Mouse (Mus musculus) thymus, postnatal 25 days (tissue): ENCODE measurements at regions not wholly inside any gene's neighbourhood (a gene's known extent, or its start where the extent isn't known, plus 50 kb on each side); places are given as distances from the start of the nearest gene placed in this dataset.
"Not testable (repeated sequence)": the region's sequence is repeated elsewhere in the genome, so short reads cannot be mapped to it uniquely, and the experiment has no call there.

Source experiments
- DNase-seq: peaks from one replicate; pipeline ENCODE4 v3.0.0; 2022

DNA sequence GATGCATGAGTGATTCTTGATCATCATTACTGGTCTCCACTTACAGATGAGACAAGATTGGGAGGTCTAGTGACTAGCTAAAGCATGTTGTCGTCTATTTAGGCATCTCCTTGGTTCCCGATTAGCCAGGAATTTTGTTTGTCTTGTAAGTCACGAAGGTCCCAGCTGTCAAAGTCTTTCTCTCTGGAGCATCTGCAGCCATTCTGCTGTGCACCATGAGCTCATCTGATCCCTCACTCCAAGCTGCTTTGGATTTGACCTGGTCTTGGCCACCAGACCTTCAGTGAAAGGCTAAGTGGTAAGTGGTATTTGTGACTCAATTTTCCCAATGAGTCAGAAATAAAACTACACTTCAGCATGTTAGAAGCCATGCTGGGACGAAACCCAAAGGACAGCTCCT, 53.3 kb upstream of the Creb5 start:
- DNase-seq = no peak

DNA sequence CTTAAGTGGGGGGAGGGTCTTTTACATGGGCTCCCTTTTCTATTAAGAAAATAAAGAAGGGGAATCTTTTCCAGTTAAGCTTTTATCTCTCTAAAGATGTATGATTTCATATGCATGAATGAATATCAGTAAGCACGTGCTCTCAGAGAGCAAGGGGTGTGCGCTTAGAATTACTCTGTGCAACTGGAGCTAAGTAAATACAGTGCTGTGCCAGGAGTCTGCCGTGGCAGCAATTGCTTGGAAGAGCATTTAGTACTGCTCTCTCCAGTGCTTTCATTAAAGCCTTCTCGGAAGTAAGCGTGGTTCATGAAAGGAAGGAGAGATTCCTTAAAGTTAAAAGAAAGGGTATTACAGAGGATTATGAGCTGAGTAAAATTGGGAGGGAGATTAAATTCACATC, 54.5 kb upstream of the Creb5 start:
- no peak for DNase-seq

DNA sequence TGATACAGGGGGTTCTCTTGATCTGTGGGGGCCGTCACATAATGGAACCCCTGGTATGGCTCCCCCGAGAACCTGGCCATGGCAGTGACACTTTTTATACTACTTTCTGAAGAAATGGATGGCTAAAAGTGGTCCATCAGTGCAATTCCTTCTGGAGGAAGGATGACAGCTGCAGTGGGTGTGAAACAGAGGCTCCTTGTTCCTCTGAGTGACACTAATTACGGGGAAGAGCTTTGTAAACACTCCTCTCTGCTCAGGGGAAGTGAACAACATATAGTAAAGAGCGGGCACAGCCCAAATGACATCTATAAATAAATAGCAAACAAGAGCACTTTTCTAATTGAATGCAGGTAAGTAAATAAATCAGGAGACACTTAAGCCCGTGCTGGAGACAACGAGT, 57.7 kb upstream of the Creb5 start:
- no peak for DNase-seq

DNA sequence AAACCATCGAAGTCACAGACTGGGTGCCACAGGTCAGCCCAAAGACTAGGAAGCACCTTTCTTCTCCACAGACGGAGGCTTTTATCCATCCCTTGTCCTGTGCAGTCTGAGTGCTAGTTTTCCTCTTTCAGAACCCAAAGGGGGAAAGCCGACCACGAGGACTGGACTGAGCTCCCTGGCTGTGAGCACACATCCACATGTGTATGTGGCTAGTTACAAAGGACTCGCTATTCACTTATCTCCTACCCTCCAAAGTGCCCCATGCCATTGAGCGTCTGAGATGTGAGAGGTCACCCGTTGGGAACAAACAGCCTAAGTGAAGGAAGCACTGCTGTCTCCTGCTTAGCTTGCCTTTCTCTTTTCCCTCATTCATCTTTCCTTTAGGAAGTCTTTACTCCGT, 65.0 kb upstream of the Creb5 start:
- no peak for DNase-seq

DNA sequence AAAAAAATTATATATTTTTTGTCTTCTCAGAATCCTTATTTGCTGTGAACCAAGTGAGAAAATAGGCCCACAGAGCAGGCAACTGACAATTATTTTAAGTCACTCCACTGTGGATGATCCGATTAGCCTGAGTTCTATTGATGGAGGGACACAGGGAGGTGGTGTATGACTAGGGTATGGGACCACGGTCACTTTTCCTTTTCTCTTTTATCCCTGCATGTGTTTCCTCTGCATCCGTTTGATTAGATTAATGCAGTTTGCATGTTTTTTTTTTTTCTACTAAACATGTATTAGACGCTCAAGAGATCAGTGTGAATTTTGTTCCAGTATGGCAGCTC, 65.4 kb upstream of the Creb5 start:
- DNase-seq = no peak

DNA sequence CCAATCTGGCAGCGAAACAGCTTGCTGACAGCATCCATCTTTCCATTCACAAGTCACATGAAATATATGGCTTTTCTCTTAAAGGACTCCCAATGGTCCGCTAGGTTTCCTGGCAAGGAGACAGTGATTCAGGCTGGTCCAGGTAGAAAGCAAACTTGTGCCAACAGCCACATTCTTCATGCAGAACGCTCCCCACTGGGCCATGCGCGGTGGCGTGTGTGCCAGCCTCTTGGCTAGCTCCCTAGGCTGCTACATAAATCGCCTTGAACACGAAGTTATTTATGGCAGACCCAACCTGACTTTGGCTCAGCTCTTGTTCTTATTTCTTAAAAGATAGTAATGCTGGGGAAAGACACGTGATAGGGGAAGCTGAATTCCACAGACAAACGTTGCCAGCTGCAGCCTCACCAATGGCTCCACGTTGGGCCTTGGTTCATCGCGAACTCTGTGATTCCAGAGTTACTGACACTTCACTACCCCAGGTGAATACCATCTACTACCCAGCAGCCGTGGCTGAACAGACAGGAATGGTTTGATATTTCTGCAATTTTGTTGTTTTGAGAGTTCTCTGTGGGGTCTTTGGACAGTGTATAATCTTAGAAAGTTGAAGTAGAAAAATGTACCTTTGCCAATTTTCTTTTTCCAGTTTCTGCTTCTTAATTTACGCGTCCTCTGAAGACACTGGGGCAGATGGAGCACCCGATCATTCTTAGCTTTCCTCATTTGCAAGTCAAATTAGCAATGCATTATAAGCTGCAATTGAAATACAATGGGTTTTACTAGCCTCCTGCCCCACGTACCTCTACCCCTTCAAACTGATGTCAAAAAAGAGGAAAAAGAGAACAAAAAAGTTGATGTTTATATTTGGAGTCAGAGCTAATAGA, 66.0 kb upstream of the Creb5 start:
- DNase-seq = no peak

DNA sequence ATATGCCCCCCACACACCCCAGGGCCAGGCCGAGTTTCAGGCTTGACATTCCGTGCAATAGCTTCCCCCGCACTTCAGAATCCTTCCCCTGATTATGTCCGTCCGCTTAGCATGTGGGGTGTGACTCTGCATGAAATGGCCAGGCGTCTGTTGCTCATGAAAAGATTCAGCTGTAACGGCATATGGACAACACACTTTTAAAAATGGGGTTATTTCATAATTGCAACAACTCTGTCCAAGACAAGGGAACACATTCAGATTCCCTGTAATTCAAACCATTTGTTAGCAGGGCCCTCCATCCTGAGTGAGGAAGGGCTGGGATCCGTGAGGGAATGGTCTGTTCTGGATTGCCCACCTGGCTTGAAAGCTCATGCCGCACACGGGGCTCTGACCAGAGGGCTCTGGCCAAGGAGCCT, 68.2 kb upstream of the Creb5 start:
- no peak for DNase-seq

DNA sequence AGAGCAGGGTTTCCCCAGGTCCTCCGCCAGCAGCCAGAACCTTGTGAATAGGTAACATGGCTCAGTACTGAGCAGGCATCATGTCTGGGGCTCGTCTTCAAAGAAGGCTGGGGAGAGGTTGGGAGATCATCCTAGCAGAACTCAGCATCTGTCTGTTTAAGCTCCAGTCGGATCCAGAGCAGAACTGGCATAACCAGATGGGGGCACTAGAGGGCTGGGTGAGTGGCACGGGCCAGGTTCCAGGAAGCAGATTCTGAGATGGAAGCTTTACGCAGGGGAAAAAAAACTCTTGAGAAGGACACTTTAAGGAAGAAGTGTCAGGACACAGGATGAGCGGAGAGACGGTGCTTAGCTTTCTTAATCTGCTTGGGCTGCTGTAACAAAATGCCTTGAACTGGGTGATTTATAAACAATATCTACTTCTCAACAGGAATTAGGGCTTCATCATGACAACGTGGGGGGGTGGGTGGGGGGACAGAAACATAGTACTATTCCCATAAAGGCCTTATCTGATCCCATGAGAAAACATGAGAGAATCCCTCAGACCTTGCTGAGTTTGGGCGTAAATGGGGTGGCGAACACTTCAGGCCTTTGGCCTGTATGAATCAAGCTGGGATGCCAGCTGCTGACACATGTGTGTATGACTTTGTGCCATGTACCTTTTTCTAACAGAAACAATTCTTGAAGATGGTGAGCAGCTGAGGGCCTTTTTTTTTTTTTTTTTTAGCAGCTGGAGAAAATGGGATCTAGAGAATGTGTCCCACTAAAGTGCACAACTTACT, 69.6 kb upstream of the Creb5 start:
- peak; percentile 6 for DNase-seq

DNA sequence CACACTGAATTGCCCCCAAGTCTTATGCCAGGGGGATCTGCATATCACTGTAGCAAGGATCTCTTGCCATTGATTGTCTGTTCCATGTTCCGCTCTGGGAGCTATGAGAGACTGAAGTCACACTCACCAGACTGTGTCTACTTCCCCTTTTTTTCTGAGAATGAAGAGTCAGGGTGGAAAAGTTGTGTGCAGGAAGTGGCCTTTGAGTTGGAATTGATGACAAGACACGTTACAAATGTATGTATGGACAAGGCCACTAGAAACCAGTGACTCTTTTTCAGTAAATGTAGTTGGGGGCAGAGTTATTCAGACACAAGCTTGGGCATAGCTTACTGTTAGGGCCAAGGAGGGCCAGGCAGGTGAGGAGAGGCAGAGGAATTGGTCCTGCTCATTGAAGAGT, 70.4 kb upstream of the Creb5 start:
- no peak for DNase-seq

DNA sequence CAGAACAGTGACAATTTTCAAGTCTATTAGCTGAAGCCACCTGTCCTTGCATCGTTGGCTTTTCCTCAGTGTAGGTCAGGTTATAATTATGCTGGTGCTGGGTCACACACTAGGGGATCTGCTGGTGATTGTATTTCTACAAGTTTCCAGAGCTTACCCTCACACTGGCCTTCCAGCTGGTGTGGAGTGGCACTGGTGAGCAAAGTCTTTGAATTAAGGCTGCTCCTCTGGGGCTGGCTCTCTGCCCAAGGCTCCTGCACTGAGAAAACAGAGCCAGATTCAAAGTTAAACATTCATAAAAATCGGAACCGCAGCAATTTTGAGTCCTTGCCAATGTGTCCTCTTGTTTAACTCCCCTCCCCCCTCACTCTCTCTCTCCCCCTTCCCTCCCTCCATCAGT, 75.7 kb upstream of the Creb5 start:
- DNase-seq = no peak

DNA sequence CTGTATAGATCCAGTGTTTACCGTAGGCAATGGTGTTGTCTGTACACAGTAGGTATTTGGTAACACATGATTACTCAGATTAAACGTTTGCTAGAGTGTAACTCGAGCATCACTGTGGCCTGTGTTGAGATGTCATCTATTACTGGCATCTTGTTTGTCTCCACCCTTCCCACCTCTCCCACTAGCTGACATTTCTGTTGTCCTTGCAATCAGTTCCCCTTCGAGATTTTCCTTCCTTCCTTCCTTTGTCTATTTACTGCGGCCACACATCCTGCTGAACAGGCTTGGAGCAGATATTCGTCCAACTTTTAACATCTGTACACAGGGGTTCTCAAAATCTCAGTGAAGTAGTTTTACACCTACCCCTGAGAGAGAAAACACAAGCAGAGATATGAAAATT, 77.7 kb upstream of the Creb5 start:
- no peak for DNase-seq

DNA sequence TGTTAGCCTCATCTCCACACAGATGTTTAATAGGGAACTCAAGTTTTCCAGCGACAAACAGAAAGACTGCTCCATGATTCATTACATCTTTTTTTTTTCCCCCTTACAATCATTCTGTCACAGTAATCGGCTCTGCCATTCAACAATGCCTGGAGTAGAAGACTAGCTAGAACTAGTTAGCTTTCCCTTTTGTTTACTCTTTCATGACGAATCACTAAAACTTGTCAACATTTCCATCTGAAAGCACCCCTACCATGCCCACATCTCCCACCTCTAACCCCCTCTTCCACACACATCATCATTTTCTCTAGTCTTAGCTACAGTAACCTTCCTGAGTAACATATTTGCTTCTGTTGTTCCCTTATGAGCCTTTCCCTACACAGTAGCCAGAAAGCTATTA, 78.6 kb upstream of the Creb5 start:
- DNase-seq = no peak

DNA sequence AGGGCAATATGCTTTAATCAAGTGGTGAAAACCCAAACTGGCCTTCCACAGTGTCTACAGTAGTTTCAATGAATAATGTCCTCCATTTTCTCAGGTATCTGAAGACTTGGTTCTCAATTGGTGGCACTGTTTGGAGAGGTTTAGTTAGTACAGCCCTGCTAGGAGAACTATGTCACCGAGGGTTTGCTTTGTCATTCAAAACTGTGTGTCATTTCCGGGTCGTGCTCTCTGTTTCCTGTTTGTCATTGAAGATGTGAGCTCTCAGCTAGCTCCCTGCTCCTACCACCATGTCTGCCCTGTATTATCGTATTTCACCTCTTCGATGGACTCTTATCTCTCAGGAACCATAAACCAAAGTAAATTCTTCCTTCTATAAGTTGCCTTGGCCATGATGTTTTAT, 79.3 kb upstream of the Creb5 start:
- no peak for DNase-seq

DNA sequence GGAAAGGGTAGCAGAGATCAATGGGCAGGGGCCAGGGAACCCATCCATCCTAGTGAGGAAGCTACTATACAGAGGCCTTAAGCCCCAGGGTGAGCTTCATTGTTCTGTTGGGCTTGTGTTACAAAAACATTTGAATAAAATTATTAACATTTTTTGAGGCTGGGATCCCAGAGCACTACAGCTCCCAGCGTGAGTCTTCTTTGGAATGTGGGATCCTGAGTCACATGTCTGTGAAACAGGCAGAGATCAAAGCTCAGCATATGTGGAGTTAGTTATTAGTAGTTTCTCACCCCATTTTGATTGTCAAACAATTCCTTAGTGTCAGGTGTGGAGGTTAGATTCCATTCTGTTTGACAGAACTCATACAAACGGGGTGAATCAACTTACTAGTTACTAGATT, 79.7 kb upstream of the Creb5 start:
- DNase-seq = no peak

DNA sequence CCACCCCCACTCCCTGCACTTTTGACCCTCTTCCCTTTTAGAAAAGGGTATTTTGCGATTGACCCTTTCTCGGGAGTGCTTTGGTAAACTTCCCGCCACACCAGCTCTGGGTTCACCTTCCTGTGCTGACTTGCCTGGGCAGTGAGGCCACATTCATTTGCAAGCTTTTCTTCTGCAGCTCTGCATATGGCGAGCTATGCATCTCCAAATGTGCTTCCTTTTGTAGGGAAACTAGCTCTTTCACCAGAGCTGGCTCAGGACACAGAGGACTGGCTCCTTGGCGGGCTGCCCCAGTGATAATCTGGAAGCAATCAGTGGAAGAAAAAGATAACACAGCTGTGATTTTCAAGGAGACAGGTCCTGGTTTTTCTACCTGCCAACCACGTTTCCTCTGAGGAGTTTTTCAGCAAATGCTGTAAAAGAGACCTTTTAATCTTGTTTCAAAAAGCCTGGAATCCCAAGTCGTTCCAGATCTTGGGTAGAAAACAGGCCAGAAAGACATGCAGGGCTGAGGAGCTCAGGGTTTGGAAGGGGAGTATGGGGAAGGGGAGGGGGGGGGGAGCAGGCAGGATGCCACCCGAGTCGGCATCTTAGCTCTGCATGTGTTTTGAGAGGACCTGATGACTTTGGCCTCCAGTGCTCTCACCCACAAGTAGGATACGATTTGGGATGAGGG, 85.7 kb upstream of the Creb5 start:
- no peak for DNase-seq

DNA sequence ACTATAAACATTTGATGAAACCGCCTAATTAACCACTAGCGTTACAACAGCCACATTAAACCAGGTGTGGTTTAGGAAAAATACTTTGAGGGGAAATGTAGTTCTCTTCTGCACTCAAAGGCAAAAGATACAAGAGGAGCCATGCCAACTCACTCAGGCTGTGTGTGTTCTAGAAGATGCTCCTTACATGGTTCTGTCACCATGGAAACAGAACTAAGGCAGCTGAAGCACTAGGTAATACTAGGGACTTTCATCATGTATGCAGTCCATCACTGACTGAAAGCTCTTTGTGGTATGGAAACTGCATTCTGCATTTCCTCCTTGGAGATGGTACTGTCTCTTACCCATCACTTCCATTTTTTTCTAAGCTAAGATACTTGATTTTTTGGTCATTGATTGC, 87.6 kb upstream of the Creb5 start:
- no peak for DNase-seq

DNA sequence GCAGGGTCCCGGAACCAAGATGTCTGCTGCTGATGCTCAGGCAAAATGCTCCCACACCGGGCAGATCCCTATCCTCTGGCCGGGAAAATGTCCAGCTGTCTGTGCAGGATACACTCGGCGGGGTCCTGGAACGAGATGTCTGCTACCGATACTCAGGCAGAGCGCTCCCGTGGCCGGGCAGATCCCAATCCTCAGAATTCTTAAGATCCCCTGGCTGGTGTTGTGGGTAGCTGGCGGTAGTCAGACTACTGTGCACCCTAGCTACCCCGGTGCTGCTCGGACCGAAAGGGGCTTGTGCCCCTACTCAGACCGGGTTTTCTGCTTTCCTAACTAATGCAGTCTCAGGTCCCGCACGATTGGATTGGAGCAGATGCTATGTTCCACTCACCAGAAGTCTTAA, 104.9 kb upstream of the Creb5 start:
- not testable (repeated sequence) for DNase-seq

DNA sequence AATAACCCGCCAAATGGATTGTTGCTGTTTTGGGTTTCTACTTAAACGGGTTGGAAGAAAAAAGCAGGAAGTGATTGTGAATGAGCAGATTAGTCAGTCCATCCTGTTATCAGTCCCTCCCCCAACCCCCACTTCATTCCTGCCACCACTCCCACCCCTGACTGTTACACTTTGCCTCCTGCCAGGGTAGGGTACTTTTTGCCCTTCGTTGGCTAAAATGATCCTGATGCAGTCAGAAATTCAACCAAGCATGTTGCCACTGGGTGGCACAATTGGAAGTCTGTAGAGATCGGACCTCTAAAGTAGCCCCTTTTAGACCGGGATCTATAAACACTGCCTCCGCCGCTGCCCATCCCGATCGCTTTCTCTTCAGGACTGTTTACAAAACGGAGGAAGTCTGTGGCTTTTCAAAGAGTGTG, 96.0 kb upstream of the Jazf1 start:
- DNase-seq = no peak

DNA sequence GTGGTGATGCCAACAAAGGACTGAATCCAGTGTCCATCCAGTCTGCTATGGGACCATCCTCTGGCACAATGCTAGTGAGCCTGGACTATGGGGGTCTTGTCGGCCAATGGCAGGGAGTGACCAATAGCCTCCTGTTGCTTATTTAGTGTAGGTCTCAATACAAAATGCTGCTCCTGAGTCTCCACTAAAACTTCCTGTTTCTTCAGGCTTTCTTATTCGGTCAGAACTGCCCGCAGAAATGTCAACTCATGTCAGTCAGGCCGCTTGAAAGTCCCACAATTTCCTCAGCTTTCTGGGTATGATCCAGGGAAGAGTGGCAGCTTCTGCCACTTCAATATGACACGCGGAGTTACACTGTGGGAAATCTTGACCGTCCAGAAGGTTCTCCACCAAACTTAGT, 94.7 kb upstream of the Jazf1 start:
- no peak for DNase-seq

DNA sequence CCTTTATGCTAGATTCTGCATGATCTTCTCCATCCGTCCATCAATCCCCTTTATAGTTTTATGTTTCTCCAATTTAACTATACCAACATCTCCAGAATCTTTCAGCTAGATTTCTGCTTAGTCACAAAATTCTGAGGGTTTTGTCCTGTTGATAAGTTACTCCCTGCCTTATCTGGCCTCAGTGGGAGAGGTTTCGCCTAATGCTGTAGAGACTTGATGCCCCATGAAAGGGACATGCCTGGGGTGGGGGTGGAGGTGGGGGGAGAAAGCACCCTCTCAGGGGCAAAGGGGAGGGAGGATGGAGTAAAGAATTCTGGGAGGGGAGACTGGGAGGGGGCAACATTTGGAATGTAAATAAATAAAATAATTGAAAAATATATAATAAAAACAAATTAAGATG, 93.2 kb upstream of the Jazf1 start:
- no peak for DNase-seq

DNA sequence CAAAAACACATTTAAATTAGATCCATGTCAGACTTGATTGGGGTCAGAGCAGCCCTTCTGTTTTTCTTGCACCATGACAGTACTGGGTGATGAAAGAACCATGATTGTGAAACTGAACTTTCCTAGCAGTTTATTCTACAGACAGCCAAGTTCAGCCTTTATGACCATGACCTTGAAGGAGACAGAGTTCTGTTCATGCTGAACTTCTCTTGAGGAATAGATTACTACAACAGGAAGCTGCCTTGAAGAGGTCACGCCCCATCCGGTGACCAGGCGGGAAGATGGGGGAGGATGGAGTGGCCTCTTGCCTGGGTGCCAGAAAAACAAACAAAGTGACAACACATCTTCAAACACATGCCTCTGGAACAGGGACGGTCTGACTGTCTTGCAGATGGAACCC, 86.2 kb upstream of the Jazf1 start:
- DNase-seq = no peak

DNA sequence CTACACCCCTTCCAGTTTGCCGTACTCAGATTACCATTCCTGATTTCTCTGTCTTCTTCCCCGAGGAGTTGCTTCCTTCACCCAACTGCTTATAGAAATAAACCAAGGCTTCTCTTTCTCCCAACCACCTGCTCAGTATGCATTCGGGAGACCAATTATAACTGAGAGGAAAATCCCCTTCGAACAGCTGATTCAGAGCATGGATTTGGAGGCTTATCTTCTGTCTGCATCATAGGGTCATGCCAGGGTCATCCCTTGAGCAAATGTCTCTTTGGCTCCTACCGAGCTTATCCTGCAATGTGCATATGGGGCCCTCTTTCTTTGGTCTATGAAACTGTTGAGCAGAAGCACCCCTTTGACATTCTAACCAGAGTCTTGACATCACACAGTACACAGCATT, 79.0 kb upstream of the Jazf1 start:
- DNase-seq = no peak

DNA sequence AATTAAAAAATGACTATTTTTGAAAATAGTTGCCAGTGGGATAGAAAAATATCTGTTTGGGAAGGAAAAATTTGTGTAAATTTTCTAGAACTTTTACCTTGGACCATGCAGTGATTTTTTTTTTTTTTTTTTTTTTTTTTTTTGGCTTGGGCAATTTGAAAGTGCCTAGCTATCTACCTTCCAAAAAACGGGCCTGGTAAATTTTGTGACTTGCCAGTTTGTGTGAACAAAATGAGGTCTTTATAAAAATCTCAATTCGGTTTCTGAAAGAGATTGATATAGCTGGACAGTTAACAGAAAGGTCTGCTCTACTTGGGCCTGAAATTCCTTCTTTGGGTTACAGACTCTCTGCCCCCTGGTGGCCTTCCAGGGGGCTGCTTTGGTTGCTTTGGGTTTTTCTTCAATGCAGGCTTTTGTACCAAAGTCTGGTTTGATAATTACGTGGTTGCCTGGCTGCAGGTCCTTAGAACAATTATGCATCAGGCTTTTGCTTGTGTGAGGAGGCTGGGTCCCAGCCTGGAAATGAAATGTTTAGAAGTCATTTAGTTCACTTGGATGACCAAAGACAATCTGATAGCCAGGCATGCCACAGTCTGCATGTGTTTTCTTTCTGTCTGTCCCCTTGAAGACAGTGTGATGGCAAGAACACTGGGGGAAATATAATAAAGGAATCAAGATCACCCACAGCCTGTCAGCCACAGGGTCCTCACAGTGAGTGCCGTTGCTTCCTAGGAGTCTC, 75.6 kb upstream of the Jazf1 start:
- DNase-seq = peak; percentile 20
